Mouse (Mus musculus) splenic B cell, adult 2 months (primary cell): ENCODE data around the gene Clptm1.

ENCODE experiments used
- DNase-seq: peaks from one replicate; pipeline ENCODE4 v3.0.0-alpha.2; 2011; ENCODE audit warnings: low read depth, low spot score
- H3K27me3 ChIP-seq: 2 replicates; pipeline ENCODE4 v1.6.1; 2012; ENCODE audit warnings: mild to moderate bottlenecking, low read length, moderate library complexity, mixed read lengths; ENCODE audit not compliant: control insufficient read depth, poor library complexity, insufficient read depth, severe bottlenecking
- H3K36me3 ChIP-seq: 2 replicates; pipeline ENCODE4 v1.6.1; 2012; ENCODE audit warnings: mild to moderate bottlenecking, low read length, moderate library complexity, mixed read lengths; ENCODE audit not compliant: control insufficient read depth, poor library complexity, insufficient read depth, severe bottlenecking

The Clptm1 gene

GRCm38 (mm10) chr7:19586269-19586668 is 78.6 kb downstream of the Clptm1 start:
- H3K27me3 ChIP-seq, result no peaks in the 10 kb centered on the region
- DNase-seq, result no peak
- peaks cover 9% of the 10 kb centered on the region; the same call in 1 of the 2 replicates for H3K36me3 ChIP-seq
